Mouse (Mus musculus): ENCODE measurements around the gene Nufip2. TPM values are rescaled to one million over a fixed set of nuclear protein-coding genes. Genes with fewer than 3 reads are reported as not detected.
"Not testable (repeated sequence)": the region's sequence is repeated elsewhere in the genome, so short reads cannot be mapped to it uniquely, and the experiment has no call there.

Gene Nufip2
- total and polyA plus RNA-seq, 3 experiments, result 22.3 to 113 (median 94.0) TPM

GRCm38 (mm10) chr11:77746652-77747051, 60.7 kb downstream of the Nufip2 start:
- TF ChIP-seq GATA1 (IDR thresholded peaks at IDR 0.05; ENCODE audit: borderline replicate concordance, low read length) (no peak), GATA2 (IDR thresholded peaks at IDR 0.05; ENCODE audit: borderline replicate concordance, low read depth, low read length) (no peak), TAL1 (conservative IDR thresholded peaks at IDR 0.05; ENCODE audit: low read depth, low read length) (no peak), CTCF (IDR thresholded peaks at IDR 0.05; ENCODE audit: low read depth, low read length) (no peak), POLR2AphosphoS5 (IDR thresholded peaks at IDR 0.05; ENCODE audit: insufficient replicate concordance, low read depth, low read length) (no peak)
- DNase-seq (ENCODE audit: low spot score), result no peak
- Histone ChIP-seq H3K4me3 (ENCODE audit: low read depth, low read length) (no peak overlapping the region), H3K27me3 (ENCODE audit: insufficient read depth, low read length) (peaks cover 48% of the 10 kb centered on the region), H3K36me3 (replicated peaks) (no peaks in the 10 kb centered on the region), H3K9me3 (replicated peaks) (no peaks in the 10 kb centered on the region), H3K4me1 (ENCODE audit: insufficient read depth, low read depth, low read length) (peaks cover 4% of the 10 kb centered on the region; the same call in 1 of the 2 replicates)
- no peak for ATAC-seq (ENCODE audit: extremely low read depth, insufficient number of reproducible peaks, low FRiP score, poor library complexity, severe bottlenecking)

GRCm38 (mm10) chr11:77747103-77747502, 61.1 kb downstream of the Nufip2 start:
- H3K4me3 ChIP-seq (ENCODE audit: low read depth, low read length); H3K4me1 ChIP-seq (ENCODE audit: insufficient read depth, low read depth, low read length); H3K36me3 ChIP-seq (replicated peaks); H3K9me3 ChIP-seq (replicated peaks); DNase-seq (ENCODE audit: low spot score); ATAC-seq (ENCODE audit: extremely low read depth, insufficient number of reproducible peaks, low FRiP score, poor library complexity, severe bottlenecking): not testable (repeated sequence)
- H3K27me3 ChIP-seq (ENCODE audit: insufficient read depth, low read length), result peaks cover 50% of the 10 kb centered on the region

- H3K9me3 ChIP-seq (replicated peaks), result no peaks in the 10 kb centered on the region
- no peak overlapping the region for H3K4me3 ChIP-seq (ENCODE audit: low read depth, low read length)
- peaks cover 68% of the 10 kb centered on the region for H3K27me3 ChIP-seq (ENCODE audit: insufficient read depth, low read length)
- H3K4me1 ChIP-seq (ENCODE audit: insufficient read depth, low read depth, low read length), result peaks cover 4% of the 10 kb centered on the region; the same call in 1 of the 2 replicates
- no peaks in the 10 kb centered on the region for H3K36me3 ChIP-seq (replicated peaks)
- no peak for ATAC-seq (ENCODE audit: extremely low read depth, insufficient number of reproducible peaks, low FRiP score, poor library complexity, severe bottlenecking)
- DNase-seq (ENCODE audit: low spot score), result no peak
- no peak for TF ChIP-seq GATA2 (IDR thresholded peaks at IDR 0.05; ENCODE audit: borderline replicate concordance, low read depth, low read length)
- TF ChIP-seq POLR2AphosphoS5 (IDR thresholded peaks at IDR 0.05; ENCODE audit: insufficient replicate concordance, low read depth, low read length), result no peak
- no peak for TF ChIP-seq TAL1 (conservative IDR thresholded peaks at IDR 0.05; ENCODE audit: low read depth, low read length)
These were observed 63.0 kb downstream of the Nufip2 start for GRCm38 (mm10) chr11:77748996-77749395.

- Histone ChIP-seq H3K9me3 (replicated peaks) (no peaks in the 10 kb centered on the region), H3K4me1 (ENCODE audit: insufficient read depth, low read depth, low read length) (no peaks in the 10 kb centered on the region), H3K36me3 (replicated peaks) (no peaks in the 10 kb centered on the region), H3K27me3 (ENCODE audit: insufficient read depth, low read length) (peaks cover 72% of the 10 kb centered on the region), H3K4me3 (ENCODE audit: low read depth, low read length) (no peak overlapping the region)
- ATAC-seq (ENCODE audit: extremely low read depth, insufficient number of reproducible peaks, low FRiP score, poor library complexity, severe bottlenecking) (no peak), DNase-seq (ENCODE audit: low spot score) (no peak)
- no peak for TF ChIP-seq POLR2AphosphoS5 (IDR thresholded peaks at IDR 0.05; ENCODE audit: insufficient replicate concordance, low read depth, low read length)
- TF ChIP-seq TAL1 (conservative IDR thresholded peaks at IDR 0.05; ENCODE audit: low read depth, low read length), result no peak
- no peak for TF ChIP-seq CTCF (IDR thresholded peaks at IDR 0.05; ENCODE audit: low read depth, low read length)
- TF ChIP-seq GATA2 (IDR thresholded peaks at IDR 0.05; ENCODE audit: borderline replicate concordance, low read depth, low read length), result no peak
- TF ChIP-seq GATA1 (IDR thresholded peaks at IDR 0.05; ENCODE audit: borderline replicate concordance, low read length), result no peak
These were observed 66.6 kb downstream of the Nufip2 start for GRCm38 (mm10) chr11:77752525-77752924.

GRCm38 (mm10) chr11:77753469-77753868, 67.5 kb downstream of the Nufip2 start:
- ATAC-seq (ENCODE audit: extremely low read depth, insufficient number of reproducible peaks, low FRiP score, poor library complexity, severe bottlenecking) (no peak), DNase-seq (ENCODE audit: low spot score) (no peak)
- peaks cover 73% of the 10 kb centered on the region for H3K27me3 ChIP-seq (ENCODE audit: insufficient read depth, low read length)
- TF ChIP-seq TAL1 (conservative IDR thresholded peaks at IDR 0.05; ENCODE audit: low read depth, low read length) (no peak), CTCF (IDR thresholded peaks at IDR 0.05; ENCODE audit: low read depth, low read length) (no peak), GATA2 (IDR thresholded peaks at IDR 0.05; ENCODE audit: borderline replicate concordance, low read depth, low read length) (no peak), POLR2AphosphoS5 (IDR thresholded peaks at IDR 0.05; ENCODE audit: insufficient replicate concordance, low read depth, low read length) (no peak), GATA1 (IDR thresholded peaks at IDR 0.05; ENCODE audit: borderline replicate concordance, low read length) (no peak)
- H3K4me3 ChIP-seq (ENCODE audit: low read depth, low read length), result no peak overlapping the region
- H3K9me3 ChIP-seq (replicated peaks), result no peaks in the 10 kb centered on the region
- H3K4me1 ChIP-seq (ENCODE audit: insufficient read depth, low read depth, low read length), result no peaks in the 10 kb centered on the region
- H3K36me3 ChIP-seq (replicated peaks), result no peaks in the 10 kb centered on the region

- H3K4me1 ChIP-seq (ENCODE audit: insufficient read depth, low read depth, low read length), result peaks cover 22% of the 10 kb centered on the region
- H3K36me3 ChIP-seq (replicated peaks), result no peaks in the 10 kb centered on the region
- H3K9me3 ChIP-seq (replicated peaks), result no peaks in the 10 kb centered on the region
- H3K4me3 ChIP-seq (ENCODE audit: low read depth, low read length), result no peak overlapping the region
- ATAC-seq (ENCODE audit: extremely low read depth, insufficient number of reproducible peaks, low FRiP score, poor library complexity, severe bottlenecking) (no peak), DNase-seq (ENCODE audit: low spot score) (no peak)
- H3K27me3 ChIP-seq (ENCODE audit: insufficient read depth, low read length), result peaks cover 43% of the 10 kb centered on the region
- no peak for TF ChIP-seq POLR2AphosphoS5 (IDR thresholded peaks at IDR 0.05; ENCODE audit: insufficient replicate concordance, low read depth, low read length)
- TF ChIP-seq TAL1 (conservative IDR thresholded peaks at IDR 0.05; ENCODE audit: low read depth, low read length), result no peak
- no peak for TF ChIP-seq GATA2 (IDR thresholded peaks at IDR 0.05; ENCODE audit: borderline replicate concordance, low read depth, low read length)
- no peak for TF ChIP-seq GATA1 (IDR thresholded peaks at IDR 0.05; ENCODE audit: borderline replicate concordance, low read length)
- TF ChIP-seq CTCF (IDR thresholded peaks at IDR 0.05; ENCODE audit: low read depth, low read length), result no peak
These were observed 74.1 kb downstream of the Nufip2 start for GRCm38 (mm10) chr11:77760031-77760430.

All from G1E (cell line).